ENCODE assay signal across 10 mouse cellular contexts in genomic region chr13:78937389-78938350, GRCm38 (mm10).
DNase-seq lines count a peak whose midpoint lies in the region; ATAC-seq lines count a peak whose summit lies in the region.
"Had no signal": no experiment of that assay in that cellular context is flagged by ENCODE, and none has a peak within 500 bp of the region (broad histone marks: within the 10 kb centered on the region; RNA-seq: fewer than 3 reads in every experiment).

No protein-coding gene starts in this region.

- H3K9me3 ChIP-seq in forebrain, embryonic 13.5 days (replicated peaks): no peaks in the 10 kb centered on the region
- no peaks in the 10 kb centered on the region for H3K9me3 ChIP-seq in kidney, embryonic 15.5 days (replicated peaks)

- H3K4me2 ChIP-seq in forebrain, embryonic 13.5 days: peak overlapping the region; percentile 27
- no peak overlapping the region for H3K4me2 ChIP-seq in kidney, embryonic 15.5 days
- H3K4me2 ChIP-seq: liver, embryonic 11.5 days had no signal

- H3K4me3 ChIP-seq in forebrain, embryonic 13.5 days: no peak overlapping the region
- H3K4me3 ChIP-seq in kidney, embryonic 15.5 days (replicated peaks): no peak overlapping the region

- H3K27ac ChIP-seq in forebrain, embryonic 13.5 days: peak overlapping the region; percentile 78
- no peak overlapping the region for H3K27ac ChIP-seq in kidney, embryonic 15.5 days

- H3K36me3 ChIP-seq in forebrain, embryonic 13.5 days (ENCODE audit: poor library complexity, severe bottlenecking): no peaks in the 10 kb centered on the region
- no peaks in the 10 kb centered on the region for H3K36me3 ChIP-seq in kidney, embryonic 15.5 days

- 24% methylated on average over 7 of the region's 7 CpGs for WGBS in forebrain, embryonic 13.5 days
- 77% methylated on average over 7 of the region's 7 CpGs for WGBS in kidney, embryonic 15.5 days

- intact Hi-C loops in left cerebral cortex, postnatal 36 days (cut with DNase I): no loop called here

- no peaks in the 10 kb centered on the region for H3K27me3 ChIP-seq in forebrain, embryonic 13.5 days
- no peaks in the 10 kb centered on the region for H3K27me3 ChIP-seq in kidney, embryonic 15.5 days
- H3K27me3 ChIP-seq: CH12.LX had no signal

- ATAC-seq in forebrain, embryonic 13.5 days: peak; percentile 97
- no peak for ATAC-seq in kidney, embryonic 15.5 days (replicated peaks; ENCODE audit: low FRiP score)

- H3K4me1 ChIP-seq in forebrain, embryonic 13.5 days: peaks cover 23% of the 10 kb centered on the region
- H3K4me1 ChIP-seq in kidney, embryonic 15.5 days: 0 out of 2 replicates have a peak, but pooled peaks cover 3% of the 10 kb centered on the region

- peak; percentile 7 for DNase-seq in left cerebral cortex, adult 11 months (ENCODE audit: low spot score)
- DNase-seq in left cerebral cortex, postnatal 36 days (ENCODE audit: low spot score in 2 of 2): no peak
- peak; percentile 53 for DNase-seq in mesoderm, embryonic 11.5 days (ENCODE audit: low read depth, low spot score)
- peak; percentile 65 for DNase-seq in retina, postnatal 1 day
- no peak for DNase-seq in kidney, adult 18-20 months
- DNase-seq: lung, postnatal 14 days had no signal

- no peak overlapping the region for H3K9ac ChIP-seq in forebrain, embryonic 13.5 days
- H3K9ac ChIP-seq in kidney, embryonic 15.5 days: no peak overlapping the region

Comparison
In these comparisons a context has a peak if more than half of its experiments do, and no peak if none do; other contexts are left out.
1. DNase-seq: peak in left cerebral cortex, adult 11 months (single experiment), mesoderm, embryonic 11.5 days (single experiment) and retina, postnatal 1 day (single experiment); none in left cerebral cortex, postnatal 36 days (0 of 2) and kidney, adult 18-20 months (single experiment).